ENCODE assay signal across 20 mouse cellular contexts in genomic region chr13:48929535-48930110, GRCm38 (mm10). TPM values are rescaled to one million over a fixed set of nuclear protein-coding genes. Genes with fewer than 3 reads are reported as not detected.
DNase-seq lines count a peak whose midpoint lies in the region; ATAC-seq lines count a peak whose summit lies in the region.
"Had no signal": no experiment of that assay in that cellular context is flagged by ENCODE, and none has a peak within 500 bp of the region (broad histone marks: within the 10 kb centered on the region; RNA-seq: fewer than 3 reads in every experiment).

No protein-coding gene starts in this region.

- no peak for ATAC-seq in megakaryocyte progenitor cell, adult 5-6 weeks (replicated peaks; ENCODE audit: poor library complexity)
- ATAC-seq: forebrain, embryonic 14.5 days; intestine, embryonic 15.5 days; lung, postnatal 0 days; midbrain, embryonic 15.5 days had no signal

- peak; percentile 7 to 16 for DNase-seq in B cell, adult 2 months
- DNase-seq in CD4-positive, CD25-positive, alpha-beta regulatory T cell, adult 2 months (ENCODE audit: low read depth, low spot score): peak; percentile 53
- DNase-seq in induced T-regulatory cell, adult 2 months (ENCODE audit: low read depth): peak; percentile 63
- peak; percentile 34 for DNase-seq in splenic B cell, adult 2 months (ENCODE audit: low read depth, low spot score)
- DNase-seq in lung, postnatal 10 days: no peak
- no peak for DNase-seq in urinary bladder, postnatal 14 days (ENCODE audit: low spot score)
- DNase-seq in frontal cortex, adult 2 months (ENCODE audit: extremely low spot score in 1 of 2, low spot score in 1 of 2): no peak
- DNase-seq: adrenal gland, postnatal 10 days; cerebellum, postnatal 10 days; heart, postnatal 10 days had no signal

- no peaks in the 10 kb centered on the region for H3K36me3 ChIP-seq in splenic B cell, adult 2 months (ENCODE audit: control insufficient read depth, insufficient read depth, low read length, poor library complexity, severe bottlenecking)

- H3K27me3 ChIP-seq in splenic B cell, adult 2 months (ENCODE audit: control insufficient read depth, insufficient read depth, low read length, poor library complexity, severe bottlenecking): no peaks in the 10 kb centered on the region
- H3K27me3 ChIP-seq: embryonic facial prominence, embryonic 13.5 days; hindbrain, embryonic 13.5 days; intestine, embryonic 15.5 days; kidney, embryonic 15.5 days; limb, embryonic 13.5 days; megakaryocyte, embryonic 14.5 days; midbrain, embryonic 15.5 days had no signal

RNA-seq across cellular contexts. Expression of gene Fam120a, which starts 38.2 kb away (rescaled TPM):
- polyA plus RNA-seq in frontal cortex, adult 2 months (2012; rRNA removed): 92.2 and 92.6 TPM in 2 replicates
- 211 and 215 TPM in 2 replicates for total RNA-seq in megakaryocyte progenitor cell, adult 5-6 weeks (2015)
- total RNA-seq in megakaryocyte progenitor cell, adult 5-6 weeks (2017): 118 and 129 TPM in 2 replicates

RNA-seq across cellular contexts. Expression of gene Phf2, which starts 58.7 kb away (rescaled TPM):
- 23.2 and 25.1 TPM in 2 replicates for polyA plus RNA-seq in frontal cortex, adult 2 months (2012; rRNA removed)
- 21.6 and 22.1 TPM in 2 replicates for total RNA-seq in megakaryocyte progenitor cell, adult 5-6 weeks (2015)
- 7.5 and 9.1 TPM in 2 replicates for total RNA-seq in megakaryocyte progenitor cell, adult 5-6 weeks (2017)

Comparison
In these comparisons a context has a peak if more than half of its experiments do, and no peak if none do; other contexts are left out.
1. DNase-seq: peak in B cell, adult 2 months (2 of 2), CD4-positive, CD25-positive, alpha-beta regulatory T cell, adult 2 months (single experiment), induced T-regulatory cell, adult 2 months (single experiment) and splenic B cell, adult 2 months (single experiment); none in lung, postnatal 10 days (single experiment), urinary bladder, postnatal 14 days (single experiment) and frontal cortex, adult 2 months (0 of 2).